9 mouse cellular contexts compared by ENCODE assay signal in genomic region chr10:95561616-95562015, GRCm38 (mm10). TPM values are rescaled to one million over a fixed set of nuclear protein-coding genes. Genes with fewer than 3 reads are reported as not detected.
A peak's percentile ranks its signal among the peaks of the same experiment; 100 is the strongest.
DNase-seq lines count a peak whose midpoint lies in the region; ATAC-seq and TF ChIP-seq lines count a peak whose summit lies in the region.
"Had no signal": no experiment of that assay in that cellular context is flagged by ENCODE, and none has a peak within 500 bp of the region (broad histone marks: within the 10 kb centered on the region; RNA-seq: fewer than 3 reads in every experiment).

No protein-coding gene starts in this region.

- peak overlapping the region; percentile 64 for H3K4me2 ChIP-seq in forebrain, embryonic 16.5 days (ENCODE audit: low read length)
- peak overlapping the region; percentile 63 for H3K4me2 ChIP-seq in liver, embryonic 14.5 days (ENCODE audit: low read depth)

- H3K27ac ChIP-seq in gastrocnemius, adult 2 months, result peak overlapping the region; percentile 98
- no peak overlapping the region for H3K27ac ChIP-seq in forebrain, embryonic 16.5 days (ENCODE audit: low read length)
- peak overlapping the region; percentile 25; the same call in 1 of the 2 replicates for H3K27ac ChIP-seq in liver, embryonic 14.5 days

- WGBS in forebrain, embryonic 16.5 days, result 41% methylated on average over 7 of the region's 7 CpGs
- WGBS in liver, embryonic 14.5 days (ENCODE audit: insufficient replicate concordance), result 70% methylated on average over 7 of the region's 7 CpGs

- no peak for ATAC-seq in forebrain, embryonic 16.5 days
- ATAC-seq in liver, embryonic 14.5 days (ENCODE audit: insufficient read depth), result no peak

- peak overlapping the region; percentile 90; the same call in 1 of the 2 replicates for H3K9ac ChIP-seq in forebrain, embryonic 16.5 days (replicated peaks; ENCODE audit: low read depth, low read length)
- peak overlapping the region; percentile 99 for H3K9ac ChIP-seq in liver, embryonic 14.5 days (replicated peaks)

- TF ChIP-seq EP300 in liver, embryonic 14.5 days (IDR thresholded peaks at IDR 0.05; ENCODE audit: low read depth), result no peak

- no peak for DNase-seq in gastrocnemius, adult 2 months
- no peak for DNase-seq in gastrocnemius, postnatal 25 days
- DNase-seq in 3T3-L1 (ENCODE audit: low read depth, low spot score), result peak; percentile 12
- DNase-seq in liver, embryonic 14.5 days (ENCODE audit: low read depth in 3 of 3, low spot score in 3 of 3), result no peak
- no peak for DNase-seq in ovary, adult 18-20 months (ENCODE audit: low spot score)
- DNase-seq in adrenal gland, postnatal 25 days, result no peak
- no peak for DNase-seq in gastrocnemius, postnatal 10 days
- DNase-seq: right cerebral cortex, postnatal 14 days had no signal

- intact Hi-C loops in gastrocnemius, adult 2 months (cut with DNase I), result loop anchor here (5.0 kb wide), 3 partner anchors 76 to 211 kb away; no protein-coding TSS in a partner anchor

- TF ChIP-seq CTCF in gastrocnemius, adult 2 months (IDR thresholded peaks at IDR 0.05), result no peak
- TF ChIP-seq CTCF in liver, embryonic 14.5 days (IDR thresholded peaks at IDR 0.05; ENCODE audit: low read depth), result no peak

- H3K9me3 ChIP-seq in forebrain, embryonic 16.5 days (ENCODE audit: control insufficient read depth, low read length), result no peaks in the 10 kb centered on the region
- no peaks in the 10 kb centered on the region for H3K9me3 ChIP-seq in liver, embryonic 14.5 days (ENCODE audit: control insufficient read depth, low read length)

- H3K4me1 ChIP-seq in forebrain, embryonic 16.5 days (replicated peaks; ENCODE audit: control insufficient read depth, insufficient read depth, low read length), result peaks cover 31% of the 10 kb centered on the region
- peaks cover 17 to 38% of the 10 kb centered on the region in 2 experiments for H3K4me1 ChIP-seq in liver, embryonic 14.5 days (replicated peaks; ENCODE audit: control insufficient read depth in 2 of 2, insufficient read depth in 2 of 2, low read length in 1 of 2)

- H3K36me3 ChIP-seq in forebrain, embryonic 16.5 days (ENCODE audit: control insufficient read depth, insufficient read depth), result no peaks in the 10 kb centered on the region
- H3K36me3 ChIP-seq in liver, embryonic 14.5 days (replicated peaks; ENCODE audit: control insufficient read depth, insufficient read depth, low read depth), result peaks cover 44% of the 10 kb centered on the region

- H3K4me3 ChIP-seq in gastrocnemius, adult 2 months, result peak overlapping the region; percentile 98
- H3K4me3 ChIP-seq in forebrain, embryonic 16.5 days (replicated peaks; ENCODE audit: low read length), result peak overlapping the region; percentile 98
- peak overlapping the region; percentile 98 to 99 for H3K4me3 ChIP-seq in liver, embryonic 14.5 days (ENCODE audit: insufficient read depth in 1 of 2, low read depth in 2 of 2, low read length in 2 of 2)

- H3K27me3 ChIP-seq in forebrain, embryonic 16.5 days (replicated peaks; ENCODE audit: control insufficient read depth, insufficient read depth, low read length), result no peaks in the 10 kb centered on the region
- H3K27me3 ChIP-seq in liver, embryonic 14.5 days (ENCODE audit: control insufficient read depth, insufficient read depth, low read length), result no peaks in the 10 kb centered on the region

RNA-seq across cellular contexts. Expression of gene Nudt4, which starts 2.3 kb away (rescaled TPM):
- 100 to 1,000 TPM; 182 to 332 TPM for total RNA-seq in gastrocnemius, adult 2 months (2021)
- total RNA-seq in gastrocnemius, postnatal 25 days (2021), result 100 to 1,000 TPM; 179 to 274 TPM
- 69.0 and 84.0 TPM in 2 replicates for polyA plus RNA-seq in forebrain, embryonic 16.5 days (2015; fragmentation: Nextera tagmentation; extraction: Ambion mirVana)
- 30.0 and 49.7 TPM in 2 replicates for polyA plus RNA-seq in liver, embryonic 14.5 days (2012; rRNA removed)
- 95.5 and 106 TPM in 2 replicates for polyA plus RNA-seq in liver, embryonic 14.5 days (2014; fragmentation: Nextera tagmentation; extraction: Ambion mirVana)
- 140 and 146 TPM in 2 replicates for total RNA-seq in adrenal gland, postnatal 25 days (2021)
- 100 to 1,000 TPM; 212 to 218 TPM for total RNA-seq in gastrocnemius, postnatal 10 days (2021)

RNA-seq across cellular contexts. Expression of gene Ube2n, which starts 46.7 kb away (rescaled TPM):
- total RNA-seq in gastrocnemius, adult 2 months (2021), result 10 to 100 TPM; 71.3 to 75.6 TPM
- 10 to 100 TPM; 66.4 to 73.6 TPM for total RNA-seq in gastrocnemius, postnatal 25 days (2021)
- polyA plus RNA-seq in forebrain, embryonic 16.5 days (2015; fragmentation: Nextera tagmentation; extraction: Ambion mirVana), result 400 TPM in 2 replicates
- 50.1 and 78.2 TPM in 2 replicates for polyA plus RNA-seq in liver, embryonic 14.5 days (2012; rRNA removed)
- polyA plus RNA-seq in liver, embryonic 14.5 days (2014; fragmentation: Nextera tagmentation; extraction: Ambion mirVana), result 134 and 137 TPM in 2 replicates
- 131 and 145 TPM in 2 replicates for total RNA-seq in adrenal gland, postnatal 25 days (2021)
- total RNA-seq in gastrocnemius, postnatal 10 days (2021), result 100 to 1,000 TPM; 111 to 139 TPM

RNA-seq across cellular contexts. Expression of gene Mrpl42, which starts 59.9 kb away (rescaled TPM):
- total RNA-seq in gastrocnemius, adult 2 months (2021), result 100 to 1,000 TPM; 307 to 392 TPM
- 100 to 1,000 TPM; 285 to 318 TPM for total RNA-seq in gastrocnemius, postnatal 25 days (2021)
- 220 and 229 TPM in 2 replicates for polyA plus RNA-seq in forebrain, embryonic 16.5 days (2015; fragmentation: Nextera tagmentation; extraction: Ambion mirVana)
- polyA plus RNA-seq in liver, embryonic 14.5 days (2012; rRNA removed), result 110 and 137 TPM in 2 replicates
- polyA plus RNA-seq in liver, embryonic 14.5 days (2014; fragmentation: Nextera tagmentation; extraction: Ambion mirVana), result 217 and 225 TPM in 2 replicates
- total RNA-seq in adrenal gland, postnatal 25 days (2021), result 105 and 144 TPM in 2 replicates
- total RNA-seq in gastrocnemius, postnatal 10 days (2021), result 100 to 1,000 TPM; 222 to 273 TPM
